Comparison of ENCODE assay signal across 8 mouse cellular contexts in the genomic region with DNA sequence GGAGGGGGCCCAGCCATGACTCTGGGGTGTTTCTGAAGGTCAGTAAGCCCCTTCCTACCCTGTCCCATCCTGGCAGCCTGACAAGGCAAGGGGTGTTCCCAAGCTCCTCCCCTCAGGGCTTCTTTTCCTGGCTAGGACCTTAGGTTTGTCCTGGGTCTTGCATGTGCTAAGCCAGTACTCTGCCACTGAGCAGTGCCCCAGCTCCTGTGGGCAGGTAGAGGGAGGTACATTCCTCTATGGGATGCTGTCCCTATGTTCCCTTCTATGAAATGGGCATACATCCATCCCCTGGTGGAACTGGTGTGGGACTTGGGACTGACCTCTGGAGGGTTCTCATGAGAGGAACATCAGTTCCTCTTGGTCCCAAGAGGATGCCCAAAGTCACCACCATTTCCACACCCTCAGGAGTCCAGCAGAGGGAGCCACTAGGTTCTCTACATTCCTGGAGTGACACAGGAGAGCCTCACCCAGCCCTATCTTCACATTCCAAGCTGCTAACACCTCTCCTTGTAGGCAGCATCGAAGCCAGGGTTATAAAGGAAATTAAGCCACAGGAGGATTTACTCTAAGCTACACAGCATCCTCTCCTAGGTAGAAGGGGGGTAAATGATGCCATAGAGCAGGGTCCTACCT. TPM values are rescaled to one million over a fixed set of nuclear protein-coding genes. Genes with fewer than 3 reads are reported as not detected.
DNase-seq lines count a peak whose midpoint lies in the region; TF ChIP-seq lines count a peak whose summit lies in the region.

No protein-coding gene starts in this region.

- H3K36me3 ChIP-seq in heart, embryonic 10.5 days: no peaks in the 10 kb centered on the region

- H3K27me3 ChIP-seq in heart, embryonic 10.5 days (ENCODE audit: insufficient read depth, poor library complexity, severe bottlenecking): peaks cover 45% of the 10 kb centered on the region

- H3K27ac ChIP-seq in layer of hippocampus, adult 2 months: no peak overlapping the region
- 0 out of 2 replicates have a peak overlapping the region, but pooled peaks have one; percentile 77 for H3K27ac ChIP-seq in heart, embryonic 10.5 days

- no peak overlapping the region for H3K4me3 ChIP-seq in layer of hippocampus, adult 2 months
- H3K4me3 ChIP-seq in heart, embryonic 10.5 days: no peak overlapping the region

- DNase-seq in layer of hippocampus, adult 2 months (ENCODE audit: low spot score in 2 of 2): no peak
- no peak for DNase-seq in layer of hippocampus, adult 9-10 months (ENCODE audit: low spot score)
- DNase-seq in ZHBTc4 (ENCODE audit: low read depth, low spot score): peak; percentile 90
- DNase-seq in heart, embryonic 10.5 days (ENCODE audit: low spot score): no peak
- peak; percentile 47 for DNase-seq in lung, postnatal 14 days
- DNase-seq in layer of hippocampus, postnatal 14 days (ENCODE audit: low spot score in 2 of 2): no peak
- DNase-seq in layer of hippocampus, adult 11-12 months (ENCODE audit: low spot score): no peak
- no peak for DNase-seq in adrenal gland, postnatal 4 days (ENCODE audit: low spot score in 2 of 2)

- WGBS in heart, embryonic 10.5 days: 3% methylated on average over 1 of the region's 1 CpGs

- H3K4me1 ChIP-seq in heart, embryonic 10.5 days: peaks cover 37% of the 10 kb centered on the region

- TF ChIP-seq CTCF in layer of hippocampus, adult 2 months (conservative IDR thresholded peaks at IDR 0.05): peak; percentile 76

- no peaks in the 10 kb centered on the region for H3K9me3 ChIP-seq in heart, embryonic 10.5 days

RNA-seq across cellular contexts. Expression of gene Mn1, which starts 7.6 kb away (rescaled TPM):
- 10 to 100 TPM; 38.4 to 45.6 TPM for total RNA-seq in layer of hippocampus, adult 2 months (2021)
- 6.4 and 7.7 TPM in 2 replicates for polyA plus RNA-seq in heart, embryonic 10.5 days (2016; fragmentation: Nextera tagmentation; extraction: Ambion mirVana)
- total RNA-seq in layer of hippocampus, postnatal 14 days (2021): 10 to 100 TPM; 30.9 to 31.3 TPM
- 10 to 100 TPM in 1 of 2 experiments, 1 to 10 TPM in 1; 9.9 to 10.7 TPM for total RNA-seq in adrenal gland, postnatal 4 days (2021)

Comparison
In these comparisons a context has a peak if more than half of its experiments do, and no peak if none do; other contexts are left out.
1. DNase-seq: peak in ZHBTc4 (single experiment) and lung, postnatal 14 days (single experiment); none in layer of hippocampus, adult 2 months (0 of 2), layer of hippocampus, adult 9-10 months (single experiment), heart, embryonic 10.5 days (single experiment), layer of hippocampus, postnatal 14 days (0 of 2), layer of hippocampus, adult 11-12 months (single experiment) and adrenal gland, postnatal 4 days (0 of 2).